Mouse (Mus musculus) heart, embryonic 12.5 days (tissue): ENCODE results near the gene Trmt1. TPM values are rescaled to one million over a fixed set of nuclear protein-coding genes. Genes with fewer than 3 reads are reported as not detected.

ENCODE experiments used
- ATAC-seq: fragments of 200-750 bp; cut with Nextera tagmentation; 2 replicates; pipeline ENCODE4 v1.8.0; 2017; ENCODE audit warnings: moderate TSS enrichment, moderate library complexity; ENCODE audit not compliant: insufficient number of reproducible peaks, low FRiP score
- H3K27ac ChIP-seq: fragments of 300-500 bp; sonication (generic); 2 replicates; pipeline ENCODE4 v1.5.1; 2016; ENCODE audit warnings: mild to moderate bottlenecking, moderate library complexity; ENCODE audit not compliant: poor library complexity, severe bottlenecking
- H3K27me3 ChIP-seq: fragments of 300-500 bp; sonication (generic); replicated peaks from 2 replicates; pipeline ENCODE4 v1.6.1; 2016; ENCODE audit warnings: mild to moderate bottlenecking, moderate library complexity
- H3K36me3 ChIP-seq: fragments of 300-500 bp; sonication (generic); 2 replicates; pipeline ENCODE4 v1.6.1; 2016; ENCODE audit warnings: mild to moderate bottlenecking, moderate library complexity
- H3K4me1 ChIP-seq: fragments of 300-500 bp; sonication (generic); replicated peaks from 2 replicates; pipeline ENCODE4 v1.6.1; 2016; ENCODE audit warnings: mild to moderate bottlenecking
- H3K4me2 ChIP-seq: fragments of 300-500 bp; sonication (generic); 2 replicates; pipeline ENCODE4 v1.6.1; 2016; ENCODE audit warnings: mild to moderate bottlenecking, moderate library complexity
- H3K4me3 ChIP-seq: fragments of 300-500 bp; sonication (generic); 2 replicates; pipeline ENCODE4 v1.5.1; 2016; ENCODE audit warnings: mild to moderate bottlenecking
- H3K9ac ChIP-seq: fragments of 300-500 bp; sonication (generic); 2 replicates; pipeline ENCODE4 v1.6.1; 2016; ENCODE audit warnings: mild to moderate bottlenecking, moderate library complexity
- H3K9me3 ChIP-seq: fragments of 300-500 bp; sonication (generic); replicated peaks from 2 replicates; pipeline ENCODE4 v1.6.1; 2016; ENCODE audit warnings: mild to moderate bottlenecking, moderate library complexity
- WGBS: fragments of 180-500 bp; shearing (Covaris S2); methylation state at CpG from one replicate; pipeline ENCODE4 v1.1.7; 2016; 5-methylcytosine and 5-hydroxymethylcytosine counted together
- polyA plus RNA-seq: library from polyadenylated mRNA; unstranded; fragments of >200 nt; fragmentation: Nextera tagmentation; extraction: Ambion mirVana; gene quantifications from 2 replicates; pipeline ENCODE4 v1.2.1, GENCODE M21; 2016

The Trmt1 gene
- polyA plus RNA-seq, 1 experiment from 2014 or later: 49.5 TPM

- H3K4me2 ChIP-seq: peak overlapping the region; percentile 85
- H3K9ac ChIP-seq: peak overlapping the region; percentile 97
- H3K36me3 ChIP-seq: no peaks in the 10 kb centered on the region
- peak overlapping the region; percentile 91 for H3K4me3 ChIP-seq
- WGBS: 2% methylated on average over 33 of the region's 33 CpGs
- no peaks in the 10 kb centered on the region for H3K27me3 ChIP-seq
- no peaks in the 10 kb centered on the region for H3K9me3 ChIP-seq
- ATAC-seq: no peak
- peaks cover 49% of the 10 kb centered on the region for H3K4me1 ChIP-seq
- peak overlapping the region; percentile 98 for H3K27ac ChIP-seq
Observed at GRCm38 (mm10) chr8:84659936-84660818, 25.9 kb upstream of the Trmt1 start.

- WGBS: under 1% methylated on average over 20 of the region's 20 CpGs
- peaks cover 47% of the 10 kb centered on the region for H3K4me1 ChIP-seq
Observed at GRCm38 (mm10) chr8:84660819-84661457, 25.2 kb upstream of the Trmt1 start.

GRCm38 (mm10) chr8:84661458-84661871 is 24.6 kb upstream of the Trmt1 start:
- WGBS: under 1% methylated on average over 24 of the region's 24 CpGs
- ATAC-seq: peak; percentile 61
- H3K9ac ChIP-seq: peak overlapping the region; percentile 97
- H3K4me2 ChIP-seq: peak overlapping the region; percentile 85
- no peaks in the 10 kb centered on the region for H3K9me3 ChIP-seq
- H3K4me3 ChIP-seq: peak overlapping the region; percentile 91
- peak overlapping the region; percentile 98 for H3K27ac ChIP-seq
- no peaks in the 10 kb centered on the region for H3K36me3 ChIP-seq
- peaks cover 45% of the 10 kb centered on the region for H3K4me1 ChIP-seq
- H3K27me3 ChIP-seq: no peaks in the 10 kb centered on the region

More at GRCm38 (mm10) chr8:84660819-84661457, 25.2 kb upstream of the Trmt1 start:
- peak overlapping the region; percentile 97 for H3K9ac ChIP-seq
- no peak for ATAC-seq
- no peaks in the 10 kb centered on the region for H3K9me3 ChIP-seq
- H3K4me2 ChIP-seq: peak overlapping the region; percentile 85
- peak overlapping the region; percentile 98 for H3K27ac ChIP-seq
- H3K4me3 ChIP-seq: peak overlapping the region; percentile 91
- H3K36me3 ChIP-seq: no peaks in the 10 kb centered on the region
- H3K27me3 ChIP-seq: no peaks in the 10 kb centered on the region

GRCm38 (mm10) chr8:84661961-84662571 is 24.0 kb upstream of the Trmt1 start:
- H3K27ac ChIP-seq: peak overlapping the region; percentile 98
- no peak for ATAC-seq
- under 1% methylated on average over 61 of the region's 61 CpGs for WGBS
- H3K27me3 ChIP-seq: no peaks in the 10 kb centered on the region
- no peaks in the 10 kb centered on the region for H3K9me3 ChIP-seq
- H3K9ac ChIP-seq: peak overlapping the region; percentile 97
- peaks cover 39% of the 10 kb centered on the region for H3K4me1 ChIP-seq
- peak overlapping the region; percentile 91 for H3K4me3 ChIP-seq
- 0 out of 2 replicates have a peak, but pooled peaks cover 2% of the 10 kb centered on the region for H3K36me3 ChIP-seq
- peak overlapping the region; percentile 85 for H3K4me2 ChIP-seq

GRCm38 (mm10) chr8:84662581-84663065 is 23.5 kb upstream of the Trmt1 start, which contains the start of gene Ier2:
Gene Ier2, minus strand, starts transcription at chr8:84662852.
- Histone ChIP-seq H3K36me3 (0 out of 2 replicates have a peak, but pooled peaks cover 3% of the 10 kb centered on the region), H3K27me3 (no peaks in the 10 kb centered on the region), H3K4me1 (peaks cover 33% of the 10 kb centered on the region), H3K27ac (peak within 1 kb of the TSS; percentile 98), H3K4me2 (peak within 1 kb of the TSS; percentile 85), H3K4me3 (peak within 1 kb of the TSS; percentile 91), H3K9me3 (no peaks in the 10 kb centered on the region), H3K9ac (peak within 1 kb of the TSS; percentile 97)
- under 1% methylated on average over 27 of the region's 27 CpGs for WGBS
- ATAC-seq: peak; percentile 79

- peak; percentile 87 for ATAC-seq
- Histone ChIP-seq H3K4me1 (peaks cover 29% of the 10 kb centered on the region), H3K36me3 (0 out of 2 replicates have a peak, but pooled peaks cover 6% of the 10 kb centered on the region), H3K27me3 (no peaks in the 10 kb centered on the region), H3K4me3 (peak overlapping the region; percentile 91), H3K9ac (peak overlapping the region; percentile 78), H3K4me2 (peak overlapping the region; percentile 85), H3K27ac (peak overlapping the region; percentile 98), H3K9me3 (no peaks in the 10 kb centered on the region)
- WGBS: 2% methylated on average over 43 of the region's 43 CpGs
Observed at GRCm38 (mm10) chr8:84663483-84664327, 22.4 kb upstream of the Trmt1 start.

GRCm38 (mm10) chr8:84664566-84665384 is 21.3 kb upstream of the Trmt1 start:
- no peaks in the 10 kb centered on the region for H3K27me3 ChIP-seq
- peak overlapping the region; percentile 85 for H3K4me2 ChIP-seq
- H3K4me3 ChIP-seq: peak overlapping the region; percentile 91
- no peaks in the 10 kb centered on the region for H3K9me3 ChIP-seq
- peak overlapping the region; percentile 98 for H3K27ac ChIP-seq
- H3K4me1 ChIP-seq: peaks cover 20% of the 10 kb centered on the region
- H3K36me3 ChIP-seq: peaks cover 11% of the 10 kb centered on the region; the same call in 1 of the 2 replicates
- peak overlapping the region; percentile 78 for H3K9ac ChIP-seq
- peak; percentile 33; the same call in 1 of the 2 replicates for ATAC-seq
- WGBS: under 1% methylated on average over 29 of the region's 29 CpGs

- no peak for ATAC-seq
- H3K27me3 ChIP-seq: no peaks in the 10 kb centered on the region
- no peaks in the 10 kb centered on the region for H3K9me3 ChIP-seq
- peak overlapping the region; percentile 91 for H3K4me3 ChIP-seq
- peak overlapping the region; percentile 98 for H3K27ac ChIP-seq
- H3K9ac ChIP-seq: peak overlapping the region; percentile 78
- peaks cover 17% of the 10 kb centered on the region for H3K36me3 ChIP-seq
- peak overlapping the region; percentile 85 for H3K4me2 ChIP-seq
- 2% methylated on average over 14 of the region's 14 CpGs for WGBS
- peaks cover 14% of the 10 kb centered on the region; the same call in 1 of the 2 replicates for H3K4me1 ChIP-seq
Observed at GRCm38 (mm10) chr8:84665385-84665893, 20.7 kb upstream of the Trmt1 start.

GRCm38 (mm10) chr8:84668081-84668480 is 18.0 kb upstream of the Trmt1 start:
- WGBS: 73% methylated on average over 1 of the region's 1 CpGs
- Histone ChIP-seq H3K27me3 (no peaks in the 10 kb centered on the region), H3K4me1 (peaks cover 8% of the 10 kb centered on the region; the same call in 1 of the 2 replicates), H3K4me2 (no peak overlapping the region), H3K27ac (no peak overlapping the region), H3K9ac (no peak overlapping the region), H3K36me3 (peaks cover 43% of the 10 kb centered on the region), H3K9me3 (no peaks in the 10 kb centered on the region), H3K4me3 (no peak overlapping the region)
- no peak for ATAC-seq
